Mouse (Mus musculus) left cerebral cortex, postnatal 25 days (tissue): ENCODE measurements around the gene Tmem43. TPM values are rescaled to one million over a fixed set of nuclear protein-coding genes. Genes with fewer than 3 reads are reported as not detected.
A peak's percentile ranks its signal among the peaks of the same experiment; 100 is the strongest.
"Not testable (repeated sequence)": the region's sequence is repeated elsewhere in the genome, so short reads cannot be mapped to it uniquely, and the experiment has no call there.

ENCODE experiments used
- DNase-seq, 2 experiments: peaks; one replicate each; pipeline ENCODE4 v3.0.0; 2022; ENCODE audit warnings: low spot score in 2 of 2, mixed read lengths in 1 of 2
- intact Hi-C: fragments of 180-260 bp; cut with DNase I; formaldehyde crosslinking; loops from one replicate; pipeline ENCODE4 v1.15.1; 2025
- total RNA-seq, 2 experiments: library from RNA; stranded (reverse); gene quantifications; 2 replicates each; pipeline ENCODE4 v1.2.3; 2021

Gene Tmem43
- total RNA-seq = 10 to 100 TPM; 20.5 to 28.0 TPM

DNA sequence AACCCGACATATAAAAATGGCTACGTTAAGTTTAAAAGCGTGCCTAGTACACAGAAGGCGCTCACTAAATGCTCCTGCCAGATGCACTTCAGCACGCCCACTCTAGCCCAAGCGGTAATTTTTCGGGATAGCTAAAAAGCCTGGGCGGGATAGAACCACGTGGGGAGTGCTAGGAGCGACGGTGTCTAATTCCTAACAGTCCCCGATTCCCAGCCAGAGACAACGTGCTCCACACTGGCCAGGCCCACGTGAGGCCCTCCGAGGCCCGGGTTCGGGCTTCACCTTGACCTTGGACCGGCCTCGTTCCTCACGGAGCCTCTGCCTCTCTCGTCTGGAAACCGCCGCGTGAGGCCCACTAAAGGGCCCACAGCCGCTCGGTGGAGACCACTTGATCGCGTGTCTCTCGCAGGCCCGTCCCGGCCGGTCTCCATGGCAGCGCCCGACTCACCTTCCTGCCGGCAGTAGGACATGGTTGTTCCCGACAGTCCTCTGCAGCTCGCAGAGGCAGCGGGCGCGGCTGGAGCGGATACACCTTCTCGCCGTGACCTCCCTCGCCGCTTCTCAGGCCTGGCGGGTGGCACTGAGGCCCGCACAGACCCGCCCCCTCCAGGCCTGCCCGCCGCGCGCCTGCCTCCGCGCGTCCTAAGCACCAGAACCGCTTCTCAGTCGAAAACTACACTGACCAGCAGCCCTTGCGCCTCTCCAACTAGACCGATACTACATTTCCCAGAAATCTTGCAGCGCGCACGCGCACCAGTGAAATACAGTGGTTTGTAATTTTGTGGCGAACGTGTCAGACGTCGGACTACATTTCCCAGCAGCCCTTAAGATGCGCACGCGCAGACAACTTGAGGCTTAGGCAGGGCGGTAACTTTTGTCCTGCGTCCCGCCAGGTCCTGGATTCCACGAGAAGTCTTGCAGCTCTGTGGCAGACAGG, at the start of gene Tmem43, which contains the start of gene Chchd4:
Gene Tmem43 (plus strand): TSS at position 836 of the 937 bp plus-strand sequence.
Gene Chchd4 (minus strand): TSS at position 679 of the 937 bp plus-strand sequence.
- intact Hi-C loops = loop anchor here (1.0 kb wide), 1 partner anchor 42 kb away; the partner anchor contains the start of genes Lsm3 and Xpc
- peak; percentile 99 to 100 for DNase-seq

DNA sequence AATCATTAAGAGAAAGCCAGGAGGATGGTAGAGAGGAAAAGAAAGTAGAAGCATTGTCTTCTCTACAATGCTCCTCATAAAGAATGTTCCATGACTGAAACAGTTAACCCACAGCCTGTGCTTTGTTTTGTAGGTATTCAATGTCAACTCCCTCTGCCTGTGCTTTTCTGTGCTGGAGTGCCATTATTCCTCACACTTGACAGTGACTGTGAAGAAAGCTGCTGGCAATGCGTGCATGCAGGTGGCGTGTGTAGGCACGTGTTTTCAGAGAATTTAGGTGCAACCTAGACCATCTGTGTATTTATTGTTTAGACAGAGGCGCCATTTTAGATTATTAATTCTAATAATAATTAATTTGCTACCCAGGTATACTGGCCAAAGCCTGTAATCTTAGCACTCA, 49.4 kb upstream of the Tmem43 start:
- intact Hi-C loops = no loop called here
- DNase-seq = no peak

DNA sequence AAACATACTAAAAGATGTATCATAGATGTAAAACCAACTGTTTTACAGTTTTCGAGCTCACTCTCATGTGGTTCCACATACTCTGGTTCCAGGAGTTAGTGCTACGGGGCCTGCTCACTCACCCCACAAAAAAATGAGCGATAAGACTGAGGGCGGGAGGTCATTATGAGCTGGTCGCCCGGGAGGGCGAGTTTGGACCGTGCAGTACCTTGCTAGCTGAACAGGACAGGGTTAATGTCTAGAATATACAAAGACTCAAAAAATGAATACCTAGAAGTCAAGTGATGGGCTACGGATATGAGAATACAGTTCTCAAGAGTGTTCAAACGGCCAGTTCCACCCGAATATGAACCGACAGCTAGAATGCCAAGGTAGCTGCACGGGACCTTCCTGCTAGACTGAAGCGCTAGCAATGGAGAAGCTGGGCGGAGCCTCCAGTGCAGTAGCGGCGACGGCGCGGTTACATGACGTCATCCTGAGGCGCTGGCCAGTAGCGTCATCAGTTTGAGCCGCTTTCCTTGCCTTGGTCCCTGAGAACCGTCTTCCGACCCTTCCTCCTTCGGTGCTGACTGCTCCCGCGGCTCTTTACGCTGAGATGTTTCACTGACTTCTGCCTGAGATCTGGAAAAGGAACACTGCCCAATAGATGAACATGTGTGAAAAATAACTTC, 32.9 kb upstream of the Tmem43 start:
- DNase-seq = peak; percentile 99
- intact Hi-C loops = loop anchor here (2.0 kb wide), 1 partner anchor 74 kb away; the partner anchor contains the start of genes Lsm3 and Xpc

DNA sequence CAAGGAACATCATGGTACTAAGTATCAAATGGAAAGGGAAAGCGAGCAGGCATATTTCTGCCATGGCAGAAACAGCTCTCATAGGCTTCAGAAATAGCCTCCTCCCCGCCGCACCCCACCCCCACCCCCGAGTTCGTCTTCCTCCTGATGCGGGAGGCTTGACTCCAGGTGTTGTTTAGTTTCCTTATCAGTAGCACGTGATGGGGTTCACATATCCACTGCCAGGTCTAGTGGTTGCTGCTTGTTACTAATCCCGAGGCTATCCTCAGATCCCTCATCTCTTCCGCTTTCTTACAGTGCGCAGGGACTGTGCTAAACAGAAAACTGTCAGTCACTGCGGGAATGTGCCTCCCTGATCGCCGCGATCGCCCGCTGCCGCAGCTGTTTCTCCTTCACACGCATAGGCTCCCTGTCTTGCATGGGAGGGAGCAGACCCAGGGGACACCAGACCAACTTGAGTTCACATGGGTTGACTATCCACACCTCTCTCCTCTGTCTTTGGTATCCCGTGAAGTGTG, 32.3 kb upstream of the Tmem43 start:
- intact Hi-C loops = loop anchor here (2.0 kb wide), 1 partner anchor 74 kb away; the partner anchor contains the start of genes Lsm3 and Xpc
- peak in 1 of 2 experiments; percentile 18 for DNase-seq

DNA sequence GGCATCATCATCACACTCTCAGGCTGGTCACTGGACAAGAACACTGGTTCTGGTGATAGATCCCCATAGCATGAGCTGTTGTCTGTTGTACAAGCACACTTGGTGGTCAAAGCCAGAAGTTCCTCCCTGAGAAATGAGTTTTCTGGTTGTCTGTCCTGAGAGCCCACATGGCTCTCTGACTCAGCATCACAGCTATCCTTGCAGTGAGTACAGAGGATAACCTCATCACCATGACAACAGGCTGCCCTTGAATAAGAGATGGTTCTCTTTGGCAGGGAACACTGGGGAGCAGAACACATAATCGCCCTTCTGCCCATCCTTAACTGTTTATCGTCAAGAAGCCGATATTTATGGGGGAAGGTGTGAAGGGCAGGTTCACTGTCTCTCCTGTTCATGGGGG, 28.2 kb upstream of the Tmem43 start:
- intact Hi-C loops = no loop called here
- DNase-seq = no peak

DNA sequence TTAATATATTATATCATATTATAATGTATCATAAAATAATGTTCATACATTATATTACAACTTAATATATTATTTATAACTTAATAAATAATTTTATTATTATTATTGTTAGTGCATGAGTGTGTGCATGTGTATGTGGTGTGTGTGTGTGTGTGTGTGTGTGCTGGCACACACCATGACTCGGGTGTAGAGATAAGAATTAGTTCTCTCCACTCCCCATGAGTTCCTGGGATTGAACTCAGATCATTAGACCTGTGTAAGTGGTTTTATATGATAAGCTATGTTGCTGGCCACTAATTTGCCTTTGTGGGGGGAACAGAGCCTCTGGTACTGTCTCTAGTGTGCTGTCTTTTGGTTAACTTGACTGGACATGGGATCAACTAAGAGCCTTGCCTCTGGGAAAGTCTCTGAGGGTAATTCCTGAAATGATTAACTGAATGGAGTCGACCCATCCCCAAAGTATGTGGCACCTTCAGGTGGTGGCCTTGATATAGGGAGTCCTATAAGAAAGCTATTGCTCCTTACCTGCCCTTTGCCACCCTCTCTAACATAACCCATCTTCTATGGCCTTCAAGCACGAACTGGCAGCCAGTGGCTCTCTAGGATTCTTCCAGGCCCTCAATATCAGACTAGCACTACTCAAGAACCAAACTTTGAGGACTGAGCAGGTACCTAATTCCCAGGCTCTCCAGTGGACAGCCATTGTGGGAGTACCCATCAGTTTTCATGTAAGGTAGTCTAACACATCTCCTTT, 23.9 kb upstream of the Tmem43 start:
- intact Hi-C loops = no loop called here

DNA sequence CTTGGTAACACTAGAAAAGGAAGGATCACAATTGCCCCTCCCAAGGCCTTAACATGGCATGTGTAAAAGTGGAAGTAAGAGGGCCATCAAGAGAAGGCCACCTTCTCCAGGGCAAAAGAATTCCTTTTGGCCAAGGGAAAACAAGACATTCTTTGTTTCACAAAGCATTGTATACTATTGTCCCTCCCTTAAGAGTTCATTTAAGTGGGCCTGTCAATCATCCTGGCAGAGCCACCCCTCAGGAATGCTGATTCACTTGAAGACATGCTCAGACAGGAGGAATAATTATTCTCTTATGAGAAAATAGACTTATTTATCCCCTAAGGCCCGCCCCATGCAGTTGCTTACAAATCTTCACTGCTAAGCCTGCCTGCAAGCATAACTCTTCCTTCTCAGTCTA, 21.4 kb upstream of the Tmem43 start:
- intact Hi-C loops = no loop called here
- no peak for DNase-seq

More for the DNA sequence above, 23.9 kb upstream of the Tmem43 start:
- no peak for DNase-seq

DNA sequence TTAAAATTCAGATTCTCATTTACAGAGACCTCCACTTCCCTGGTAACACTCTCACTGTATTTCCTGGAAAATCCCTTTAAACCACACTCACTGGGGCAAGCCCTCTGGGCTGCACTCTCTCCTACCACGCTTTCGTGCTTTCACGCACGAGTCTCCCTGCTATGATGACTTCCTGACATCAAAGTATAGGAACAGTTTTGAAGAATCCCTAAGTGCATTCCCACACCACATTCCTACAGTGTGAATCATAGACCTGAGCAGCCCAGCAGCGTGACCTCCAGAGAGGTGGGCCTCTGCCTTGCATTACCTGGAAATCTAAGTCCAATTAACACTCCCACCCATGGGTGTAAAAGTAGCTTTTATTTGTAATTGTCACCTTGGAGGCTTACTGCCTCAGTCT, 19.0 kb upstream of the Tmem43 start:
- no peak for DNase-seq
- intact Hi-C loops = no loop called here

DNA sequence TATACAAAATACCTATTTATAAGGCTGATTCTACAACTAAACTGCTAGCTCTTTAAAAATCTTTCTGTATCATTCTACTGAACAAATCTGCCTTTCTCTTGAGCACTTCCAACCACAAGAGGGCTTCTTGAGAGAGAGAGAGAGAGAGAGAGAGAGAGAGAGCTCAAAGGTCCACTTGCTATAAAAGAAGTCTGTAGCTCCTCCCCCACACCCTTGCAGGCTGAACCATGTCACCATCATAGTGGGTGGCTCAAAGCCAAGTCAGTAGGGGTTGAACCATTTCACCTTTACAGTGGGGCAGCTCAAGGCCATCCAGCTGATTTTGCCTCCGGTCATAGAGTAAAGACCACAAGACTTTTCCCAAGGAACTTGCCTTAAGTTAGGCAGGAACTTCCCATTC, 14.0 kb upstream of the Tmem43 start:
- intact Hi-C loops = no loop called here
- no peak for DNase-seq

DNA sequence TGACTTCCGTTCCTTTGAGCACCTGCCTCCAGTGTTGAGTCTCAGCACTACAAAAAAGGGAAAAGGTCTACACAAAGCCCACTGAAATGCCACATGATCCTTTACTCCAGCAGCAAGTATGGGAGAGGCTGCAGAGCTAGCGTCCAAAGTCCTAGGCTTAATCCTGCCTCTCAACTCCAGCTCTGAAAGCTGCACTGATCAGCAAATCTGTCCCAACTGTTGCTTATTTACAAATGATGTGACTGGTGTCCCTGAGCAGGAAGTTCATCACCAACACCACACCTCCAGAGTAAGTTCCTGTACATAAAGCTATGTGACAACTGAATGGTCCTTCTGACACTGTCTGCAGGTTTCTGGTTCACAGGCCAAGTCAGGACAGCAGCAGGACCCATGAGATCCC, 7.7 kb upstream of the Tmem43 start:
- intact Hi-C loops = no loop called here
- no peak for DNase-seq

DNA sequence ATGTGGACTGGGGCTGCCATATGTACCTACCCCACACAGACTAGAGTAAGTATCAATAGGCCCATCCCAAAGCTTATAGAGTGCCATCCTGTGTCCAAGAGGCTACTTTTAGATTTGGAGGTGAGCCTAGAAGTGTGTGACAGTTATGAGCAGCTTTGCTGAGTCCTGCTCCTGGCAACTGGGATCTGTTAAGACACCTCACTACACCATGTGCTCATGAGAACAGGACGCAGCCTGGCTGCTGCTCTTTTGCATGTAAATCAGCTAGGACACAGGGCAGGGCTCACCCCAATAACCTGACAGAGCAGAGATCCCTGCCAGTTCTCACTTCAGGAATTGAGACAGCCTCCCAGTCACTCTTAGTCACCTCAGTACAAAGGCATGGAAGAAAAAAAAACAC, 6.4 kb upstream of the Tmem43 start:
- intact Hi-C loops = no loop called here
- no peak for DNase-seq

DNA sequence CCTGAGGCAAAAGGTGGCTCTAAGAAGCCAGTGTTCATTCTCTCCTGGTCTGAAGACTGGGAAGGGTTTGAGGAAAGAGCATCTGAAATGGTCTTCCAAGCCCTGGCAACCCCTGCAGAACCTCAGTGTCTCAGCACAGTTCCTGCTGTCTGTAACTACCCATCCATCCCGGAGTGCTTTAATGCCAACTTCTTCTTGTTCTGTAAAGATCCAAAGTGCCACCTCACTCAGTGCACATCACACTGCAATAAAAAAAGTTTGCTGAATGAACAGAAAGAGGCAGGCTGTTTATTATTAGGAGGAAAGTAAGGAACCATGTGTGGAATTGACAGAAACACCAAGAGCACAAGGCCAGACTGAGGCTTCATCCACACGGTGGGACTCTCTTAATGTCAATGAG, 2.8 kb upstream of the Tmem43 start:
- intact Hi-C loops = no loop called here
- no peak for DNase-seq

DNA sequence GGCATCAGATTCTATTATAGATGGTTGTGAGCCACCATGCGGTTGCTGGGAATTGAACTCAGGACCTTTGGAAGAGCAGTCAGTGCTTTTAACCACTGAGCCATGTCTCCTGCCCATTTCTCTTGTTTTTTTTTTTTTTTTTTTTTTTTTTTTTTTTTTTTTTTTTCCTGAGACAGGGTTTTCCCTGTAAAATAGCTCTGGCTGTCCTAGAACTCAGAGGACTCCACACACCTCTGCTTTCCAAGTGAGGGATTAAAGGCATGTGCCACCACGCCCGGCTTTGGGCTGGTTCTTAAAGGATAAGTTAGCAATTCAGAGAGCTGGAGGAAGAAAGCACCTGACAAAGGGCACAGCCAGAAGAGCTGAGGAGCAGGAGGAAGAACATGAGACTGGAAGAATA, 2.1 kb upstream of the Tmem43 start:
- DNase-seq, intact Hi-C loops: not testable (repeated sequence)

DNA sequence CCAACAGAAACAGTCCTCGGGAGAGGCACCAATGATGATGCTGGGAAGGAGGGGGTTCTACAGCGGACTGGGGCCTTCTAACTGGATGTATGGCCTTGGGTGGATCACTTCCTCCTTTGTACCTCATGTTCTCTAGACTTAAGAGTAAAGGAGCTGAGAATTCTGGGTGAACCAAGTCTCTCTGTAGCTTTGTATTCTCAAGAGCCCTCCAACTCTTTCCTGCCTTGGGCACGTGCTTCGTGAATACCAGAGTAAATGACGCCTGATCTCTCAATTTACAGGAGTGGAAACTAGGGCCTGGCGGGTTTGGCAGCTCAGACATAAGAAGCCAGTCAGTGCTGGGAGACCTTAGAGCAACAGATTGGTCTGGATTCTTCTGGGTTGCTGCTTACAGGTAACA, 1.2 kb upstream of the Tmem43 start:
- no peak for DNase-seq
- intact Hi-C loops = no loop called here

DNA sequence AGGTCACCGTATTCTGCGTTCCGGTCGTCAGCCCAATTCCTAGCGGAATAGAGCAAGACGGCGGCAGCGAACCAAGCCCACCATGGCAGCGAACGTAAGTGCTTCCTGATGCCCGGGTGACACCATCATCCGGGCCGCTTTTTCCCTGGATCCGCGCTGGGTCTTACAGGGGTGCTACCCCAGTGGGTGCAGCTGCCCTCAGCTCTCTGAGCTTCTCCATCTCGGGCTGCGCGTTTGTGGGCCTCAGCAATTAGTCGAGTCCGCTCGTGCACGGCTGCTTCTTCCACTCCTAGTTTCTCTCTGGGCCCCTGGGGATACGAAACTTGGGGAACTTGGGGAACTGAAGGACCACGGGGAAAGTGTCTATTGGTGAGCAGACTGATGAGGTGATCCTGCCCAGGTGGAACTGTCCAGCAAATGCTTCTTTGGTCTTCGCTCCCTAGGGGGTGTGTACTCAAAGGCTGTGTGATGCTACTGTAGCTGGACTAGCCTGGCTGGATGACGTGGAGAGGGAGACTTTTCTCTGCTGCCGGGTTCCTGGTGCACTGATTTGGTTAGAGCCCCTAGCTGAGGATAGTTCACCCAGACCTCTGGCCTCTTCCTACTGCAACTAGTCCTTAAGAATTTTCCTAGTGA, 420 bp downstream of the Tmem43 start:
- intact Hi-C loops = loop anchor here (1.0 kb wide), 1 partner anchor 41 kb away; the partner anchor contains the start of genes Lsm3 and Xpc

DNA sequence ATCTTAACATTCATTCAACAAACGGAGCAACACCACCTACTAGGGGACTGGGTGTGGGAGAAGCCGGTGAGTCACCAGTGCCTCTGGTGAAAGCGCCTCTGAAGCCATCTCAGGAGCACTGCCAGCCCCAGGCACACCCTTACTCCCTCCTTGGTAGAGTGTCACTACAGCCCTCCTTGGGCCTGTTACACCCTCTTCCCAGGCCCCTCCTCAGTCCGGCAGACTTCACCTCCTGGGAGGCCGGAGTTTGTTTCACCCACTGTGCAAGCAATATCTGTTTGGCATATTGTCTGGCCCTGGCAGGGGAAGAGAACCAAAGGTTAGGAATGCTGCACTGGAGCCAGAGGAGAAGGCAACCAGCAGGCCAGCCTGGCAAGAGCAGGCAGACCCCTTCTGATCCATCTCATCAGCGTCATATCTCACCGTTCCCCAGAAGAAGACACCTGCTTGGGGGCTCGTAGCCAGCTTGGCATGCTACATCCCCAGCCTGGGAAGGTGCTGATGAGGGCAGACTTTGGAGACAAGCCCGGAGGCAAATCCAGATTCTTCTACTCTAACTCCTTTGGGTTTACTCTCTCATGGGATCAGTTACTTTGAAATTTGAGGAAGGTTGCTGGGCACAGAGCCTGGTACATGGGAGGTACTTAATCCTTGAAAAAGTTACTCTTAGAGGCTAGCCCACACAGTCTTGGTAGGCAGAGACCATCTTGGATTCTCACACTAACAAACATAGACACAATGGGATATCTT, 1.1 kb downstream of the Tmem43 start:
- peak in 1 of 2 experiments; percentile 69 for DNase-seq
- intact Hi-C loops = no loop called here

More for the DNA sequence above, 420 bp downstream of the Tmem43 start:
- DNase-seq = no peak

DNA sequence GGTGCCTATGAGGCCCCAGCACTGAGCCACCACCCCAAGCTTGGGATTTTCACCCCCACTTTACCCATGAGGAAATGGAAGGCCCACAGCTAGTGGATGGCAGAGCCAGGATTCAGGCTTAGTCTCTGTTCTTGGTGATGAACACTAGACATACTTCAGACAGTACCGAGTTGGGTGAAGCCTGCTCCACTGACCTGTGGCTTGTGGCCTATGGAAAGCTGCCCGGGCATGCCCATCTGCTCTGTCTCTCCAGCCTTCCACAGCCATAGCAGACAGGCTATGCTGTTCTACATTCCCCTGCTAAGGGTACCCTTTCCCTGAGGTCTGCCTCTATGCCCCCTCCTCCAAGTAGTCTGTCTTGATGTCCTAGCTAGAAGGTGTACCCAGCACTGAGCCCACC, 3.0 kb downstream of the Tmem43 start:
- no peak for DNase-seq
- intact Hi-C loops = no loop called here

DNA sequence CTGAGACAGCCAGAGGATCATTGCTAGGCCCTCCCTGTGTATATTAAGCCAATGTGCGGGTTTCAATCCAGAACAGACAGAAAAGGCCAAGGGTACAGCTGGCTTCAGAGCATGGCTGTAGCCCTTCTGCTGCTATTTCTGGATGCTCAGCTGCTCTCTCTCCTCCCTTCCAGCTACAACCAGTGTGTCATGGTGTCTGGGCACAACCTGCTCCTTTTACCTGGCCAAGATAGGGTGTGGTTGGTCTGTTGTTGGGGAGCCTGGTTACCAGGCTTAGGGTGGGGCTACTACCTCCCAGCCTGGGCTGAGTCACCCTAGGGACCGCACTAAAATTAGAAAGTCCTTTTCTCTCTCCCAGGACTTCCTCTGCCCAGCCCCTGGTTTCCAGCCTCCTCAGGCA, 9.9 kb downstream of the Tmem43 start:
- intact Hi-C loops = no loop called here
- no peak for DNase-seq
